Mouse (Mus musculus): ENCODE measurements around the gene Rnaseh2a.

DNA sequence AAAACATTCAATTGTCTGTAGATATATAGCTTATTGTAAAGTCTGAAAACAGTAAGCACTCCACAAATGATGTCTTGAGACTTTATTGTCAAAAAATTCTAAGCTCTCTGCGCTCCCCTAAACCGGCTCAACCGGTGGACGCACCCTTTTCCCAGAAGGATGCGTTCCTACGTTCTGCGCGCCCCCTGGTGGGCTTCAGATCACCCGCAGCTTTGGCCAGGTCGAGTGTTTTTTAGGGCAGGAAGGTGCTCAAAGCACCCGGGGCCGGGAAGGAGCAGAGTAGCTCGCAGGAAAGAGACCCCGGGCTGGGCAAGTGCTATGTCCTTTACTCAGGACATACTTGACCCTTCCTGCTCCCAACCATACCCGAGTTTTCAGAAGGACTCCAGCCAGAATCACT, 20.2 kb upstream of the Rnaseh2a start:
- peak in 1 of 2 experiments; percentile 98; a peak in 2 of 4 replicates for TF ChIP-seq CTCF (conservative IDR thresholded peaks at IDR 0.05 in 1 of 2, IDR thresholded peaks at IDR 0.05 in 1 of 2; ENCODE audit: low read depth in 2 of 2, low read length in 2 of 2)
- no peak for TF ChIP-seq MAFK (IDR thresholded peaks at IDR 0.05; ENCODE audit: insufficient replicate concordance, low read length)
- TF ChIP-seq USF2 (conservative IDR thresholded peaks at IDR 0.05; ENCODE audit: low read depth, low read length): no peak
- TF ChIP-seq USF1 (IDR thresholded peaks at IDR 0.05; ENCODE audit: low read depth, low read length): no peak
- no peak for TF ChIP-seq POLR2A (IDR thresholded peaks at IDR 0.05; ENCODE audit: low read depth, low read length)
- peak; percentile 16; the same call in 1 of the 2 replicates for TF ChIP-seq ETS1 (conservative IDR thresholded peaks at IDR 0.05; ENCODE audit: low read depth, low read length)
- no peak for TF ChIP-seq NRF1 (IDR thresholded peaks at IDR 0.05; ENCODE audit: low read depth, low read length)
- TF ChIP-seq EP300 (IDR thresholded peaks at IDR 0.05; ENCODE audit: low read length): no peak
- no peak for TF ChIP-seq CHD2 (IDR thresholded peaks at IDR 0.05; ENCODE audit: low read length)
- TF ChIP-seq CHD1 (IDR thresholded peaks at IDR 0.05; ENCODE audit: low read depth, low read length): peak; percentile 91; the same call in 1 of the 2 replicates
- TF ChIP-seq SIN3A (IDR thresholded peaks at IDR 0.05; ENCODE audit: low read length): peak; percentile 88; the same call in 1 of the 2 replicates
- TF ChIP-seq SMC3 (IDR thresholded peaks at IDR 0.05; ENCODE audit: low read depth, low read length): peak; percentile 100
- 0 out of 2 replicates have a peak, but pooled peaks have one; percentile 33 for TF ChIP-seq RCOR1 (conservative IDR thresholded peaks at IDR 0.05; ENCODE audit: low read depth, low read length)
- peak; percentile 91 for TF ChIP-seq RAD21 (IDR thresholded peaks at IDR 0.05; ENCODE audit: low read depth, low read length)

Data from CH12.LX (cell line).